Mouse (Mus musculus) heart, adult 2 months (tissue): ENCODE measurements around the gene Caskin1. TPM values are rescaled to one million over a fixed set of nuclear protein-coding genes. Genes with fewer than 3 reads are reported as not detected.

Experiments
- DNase-seq, 2 experiments: peaks; one replicate each; pipeline ENCODE4 v3.0.0; 2021
- H3K27ac ChIP-seq: fragments of 200-600 bp; 2 replicates; pipeline ENCODE4 v1.8.1; 2022
- H3K27me3 ChIP-seq: fragments of 200-500 bp; 2 replicates; pipeline ENCODE4 v1.6.1; 2012; ENCODE audit warnings: mild to moderate bottlenecking, low read length, inconsistent platforms, mixed read lengths; ENCODE audit not compliant: control insufficient read depth, insufficient read depth
- H3K36me3 ChIP-seq: fragments of 200-500 bp; 2 replicates; pipeline ENCODE4 v1.6.1; 2012; ENCODE audit warnings: low read length, inconsistent platforms; ENCODE audit not compliant: control insufficient read depth, insufficient read depth
- H3K4me1 ChIP-seq: fragments of 200-500 bp; 2 replicates; pipeline ENCODE4 v1.6.1; 2011; ENCODE audit warnings: low read length; ENCODE audit not compliant: control insufficient read depth, insufficient read depth
- H3K4me3 ChIP-seq: fragments of 200-600 bp; 2 replicates; pipeline ENCODE4 v1.8.1; 2022
- H3K79me2 ChIP-seq: fragments of 200-500 bp; replicated peaks from 2 replicates; pipeline ENCODE4 v1.6.1; 2012; ENCODE audit warnings: mild to moderate bottlenecking, inconsistent platforms, low read length, moderate library complexity, mixed read lengths; ENCODE audit not compliant: control insufficient read depth, insufficient read depth
- H3K9ac ChIP-seq: fragments of 200-500 bp; 2 replicates; pipeline ENCODE4 v1.6.1; 2012; ENCODE audit warnings: low read depth, mild to moderate bottlenecking, control low read depth, inconsistent platforms, low read length, mixed read lengths
- CTCF ChIP-seq: fragments of 200-600 bp; IDR thresholded peaks from 2 replicates; pipeline ENCODE4 v1.8.1; 2022; ENCODE audit warnings: antibody characterized with exemption, mild to moderate bottlenecking, moderate library complexity
- EP300 ChIP-seq: fragments of 200-500 bp; IDR thresholded peaks from 2 replicates; pipeline ENCODE4 v1.6.1; 2011; ENCODE audit warnings: low read depth, low read length, control low read depth; ENCODE audit not compliant: insufficient read depth
- POLR2A ChIP-seq: fragments of 200-500 bp; IDR thresholded peaks from 2 replicates; pipeline ENCODE4 v1.6.1; 2011; ENCODE audit warnings: mild to moderate bottlenecking, low read depth, low read length, control low read depth; ENCODE audit not compliant: insufficient read depth
- WGBS: fragments of 180-500 bp; shearing (Covaris S2); methylation state at CpG from one replicate; pipeline ENCODE4 v1.1.7; 2018; 5-methylcytosine and 5-hydroxymethylcytosine counted together
- intact Hi-C: fragments of 180-260 bp; cut with DNase I; formaldehyde crosslinking; loops from one replicate; pipeline ENCODE4 v1.15.1; 2025
- polyA plus RNA-seq: library from polyadenylated mRNA; depleted of rRNA; stranded (reverse); fragments of >200 nt; gene quantifications from 2 replicates; pipeline ENCODE4 v1.2.3, GENCODE M21; 2012
- total RNA-seq, 2 experiments: library from RNA; stranded (reverse); gene quantifications; 2 replicates each; pipeline ENCODE4 v1.2.3; 2021

Caskin1 gene
- total and polyA plus RNA-seq, 3 experiments: 0.16 to 0.55 (median 0.45) TPM

DNA sequence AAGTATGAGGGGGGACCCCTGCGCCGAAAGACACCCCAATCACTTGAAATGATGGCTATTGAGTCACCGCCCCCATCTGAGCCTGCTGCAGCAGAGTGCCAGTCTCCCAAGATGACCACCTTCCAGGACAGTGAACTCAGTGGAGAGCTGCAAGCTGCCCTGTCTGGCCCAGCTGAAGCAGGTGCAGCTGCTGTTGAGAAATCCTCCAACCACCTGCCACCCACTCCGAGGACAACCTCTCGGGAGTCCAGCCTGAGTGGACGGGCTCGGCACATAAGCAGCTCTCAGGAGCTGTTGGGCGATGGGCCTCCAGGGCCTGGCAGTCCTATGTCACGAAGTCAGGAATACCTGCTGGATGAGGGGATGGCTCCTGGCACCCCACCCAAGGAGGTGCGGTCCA, 15.7 kb downstream of the Caskin1 start:
- H3K4me1 ChIP-seq: no peaks in the 10 kb centered on the region
- H3K27me3 ChIP-seq: no peaks in the 10 kb centered on the region
- no peak overlapping the region for H3K27ac ChIP-seq
- no peak for TF ChIP-seq EP300
- TF ChIP-seq POLR2A: no peak
- TF ChIP-seq CTCF: no peak
- no peak overlapping the region for H3K4me3 ChIP-seq
- no peak for DNase-seq
- intact Hi-C loops: no loop called here
- H3K79me2 ChIP-seq: no peaks in the 10 kb centered on the region
- 93% methylated on average over 10 of the region's 10 CpGs for WGBS
- H3K9ac ChIP-seq: no peak overlapping the region
- no peaks in the 10 kb centered on the region for H3K36me3 ChIP-seq

- Histone ChIP-seq H3K79me2 (no peaks in the 10 kb centered on the region), H3K4me3 (no peak overlapping the region), H3K27me3 (no peaks in the 10 kb centered on the region), H3K4me1 (no peaks in the 10 kb centered on the region), H3K9ac (no peak overlapping the region), H3K27ac (no peak overlapping the region), H3K36me3 (no peaks in the 10 kb centered on the region)
- DNase-seq: no peak
- intact Hi-C loops: no loop called here
- TF ChIP-seq EP300: no peak
- no peak for TF ChIP-seq CTCF
- TF ChIP-seq POLR2A: no peak
- WGBS: 93% methylated on average over 30 of the region's 30 CpGs
Observed at GRCm38 (mm10) chr17:24505286-24505955, 17.0 kb downstream of the Caskin1 start.

GRCm38 (mm10) chr17:24506332-24507070, 18.1 kb downstream of the Caskin1 start:
- peak; percentile 41 to 45 for DNase-seq
- no peaks in the 10 kb centered on the region for H3K36me3 ChIP-seq
- 34% methylated on average over 35 of the region's 36 CpGs for WGBS
- no peaks in the 10 kb centered on the region for H3K79me2 ChIP-seq
- no peaks in the 10 kb centered on the region for H3K4me1 ChIP-seq
- H3K9ac ChIP-seq: no peak overlapping the region
- no peak overlapping the region for H3K27ac ChIP-seq
- no peak overlapping the region; the same call in 1 of the 2 replicates for H3K4me3 ChIP-seq
- H3K27me3 ChIP-seq: no peaks in the 10 kb centered on the region
- intact Hi-C loops: no loop called here
- TF ChIP-seq POLR2A: no peak
- TF ChIP-seq CTCF: no peak
- no peak for TF ChIP-seq EP300

- H3K4me3 ChIP-seq: no peak overlapping the region
- no peaks in the 10 kb centered on the region for H3K79me2 ChIP-seq
- intact Hi-C loops: no loop called here
- no peaks in the 10 kb centered on the region for H3K27me3 ChIP-seq
- DNase-seq: no peak
- H3K36me3 ChIP-seq: no peaks in the 10 kb centered on the region
- H3K4me1 ChIP-seq: no peaks in the 10 kb centered on the region
- TF ChIP-seq CTCF: no peak
- TF ChIP-seq EP300: no peak
- TF ChIP-seq POLR2A: no peak
- H3K27ac ChIP-seq: no peak overlapping the region
- no peak overlapping the region for H3K9ac ChIP-seq
- 53% methylated on average over 19 of the region's 19 CpGs for WGBS
Observed at GRCm38 (mm10) chr17:24507129-24507664, 18.8 kb downstream of the Caskin1 start.

DNA sequence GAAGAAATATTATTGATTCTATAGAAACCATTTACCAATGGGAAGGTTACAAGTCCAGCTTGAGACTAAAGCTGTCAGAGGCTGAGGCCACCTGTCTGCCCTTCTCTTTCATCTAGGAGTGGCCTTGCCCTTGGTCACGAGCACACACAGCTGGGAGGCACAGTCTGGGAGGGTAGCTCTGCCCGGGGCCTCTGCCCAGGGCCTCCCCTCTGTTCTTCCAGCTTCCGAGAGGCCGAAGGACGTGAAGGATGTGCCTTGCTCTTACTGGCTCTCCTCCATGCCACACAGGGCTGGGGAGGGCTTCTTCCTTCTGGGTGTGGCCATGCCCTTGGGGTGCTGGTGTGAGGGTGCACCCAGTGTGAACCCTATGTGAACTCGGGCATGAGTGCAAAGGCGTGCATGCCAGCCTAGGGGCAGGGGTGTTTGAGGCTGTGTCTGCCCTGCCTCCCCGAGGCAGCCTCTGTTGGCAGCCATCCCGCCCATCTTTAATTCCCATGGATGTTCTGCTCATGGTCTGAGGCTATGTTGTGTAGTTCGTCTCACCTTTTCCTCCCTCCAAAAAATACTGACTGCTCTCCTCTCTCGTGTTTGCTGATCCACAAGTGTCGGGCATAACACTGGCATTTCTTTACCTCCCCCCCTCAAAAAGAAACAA, 19.5 kb downstream of the Caskin1 start:
- Histone ChIP-seq H3K27ac (no peak overlapping the region), H3K4me3 (no peak overlapping the region), H3K9ac (no peak overlapping the region), H3K27me3 (no peaks in the 10 kb centered on the region), H3K36me3 (no peaks in the 10 kb centered on the region), H3K79me2 (no peaks in the 10 kb centered on the region), H3K4me1 (no peaks in the 10 kb centered on the region)
- 85% methylated on average over 12 of the region's 12 CpGs for WGBS
- no peak for TF ChIP-seq POLR2A
- no peak for TF ChIP-seq EP300
- TF ChIP-seq CTCF: no peak
- intact Hi-C loops: no loop called here
- no peak for DNase-seq
